Mouse (Mus musculus): Measurements from ENCODE around the gene Gm3880.
"Not testable (repeated sequence)": the region's sequence is repeated elsewhere in the genome, so short reads cannot be mapped to it uniquely, and the experiment has no call there.

Gm3880 gene

GRCm38 (mm10) chrX:102686872-102687271 is at the start of gene Gm3880:
Gene Gm3880, minus strand, starts transcription at chrX:102686972.
- DNase-seq = not testable (repeated sequence)

- not testable (repeated sequence) for DNase-seq
Measured at GRCm38 (mm10) chrX:102724226-102724625, 37.5 kb upstream of the Gm3880 start.

- not testable (repeated sequence) for DNase-seq
Measured at GRCm38 (mm10) chrX:102707535-102707934, 20.8 kb upstream of the Gm3880 start, which contains the start of the genes Gm9112 and Dmrtc1b. Gene Gm9112, minus strand, starts transcription at chrX:102707635. Gene Dmrtc1b, plus strand, starts transcription at chrX:102707865.

GRCm38 (mm10) chrX:102700636-102701035 is 13.9 kb upstream of the Gm3880 start:
- DNase-seq = not testable (repeated sequence)

- not testable (repeated sequence) for DNase-seq
Measured at GRCm38 (mm10) chrX:102689252-102689651, 2.5 kb upstream of the Gm3880 start.

- DNase-seq = not testable (repeated sequence)
Measured at GRCm38 (mm10) chrX:102684706-102685105, 2.1 kb downstream of the Gm3880 start.

GRCm38 (mm10) chrX:102666641-102667040 is 20.1 kb downstream of the Gm3880 start:
- no peak for DNase-seq

- peak; percentile 2 for DNase-seq
Measured at GRCm38 (mm10) chrX:102660712-102661111, 26.1 kb downstream of the Gm3880 start.

- DNase-seq = no peak
Measured at GRCm38 (mm10) chrX:102645691-102646090, 41.1 kb downstream of the Gm3880 start.

GRCm38 (mm10) chrX:102645146-102645545 is 41.6 kb downstream of the Gm3880 start:
- no peak for DNase-seq

GRCm38 (mm10) chrX:102644573-102644951 is 42.2 kb downstream of the Gm3880 start:
- DNase-seq = peak; percentile 2

- DNase-seq = peak; percentile 76
Measured at GRCm38 (mm10) chrX:102643823-102644572, 42.8 kb downstream of the Gm3880 start, which contains the start of gene Phka1. Gene Phka1, minus strand, starts transcription at chrX:102644246.
